Mouse (Mus musculus) MEL (cell line): ENCODE measurements at regions not wholly inside any gene's neighbourhood (a gene's known extent, or its start where the extent isn't known, plus 50 kb on each side); places are given as distances from the start of the nearest gene placed in this dataset.

Experiments used
- CTCF ChIP-seq, 3 experiments: IDR thresholded peaks in 2 of 3; conservative IDR thresholded peaks in 1 of 3; 2 replicates each; pipeline ENCODE4 v1.5.1; 2011 to 2012; ENCODE audit warnings: low read length in 3 of 3, low read depth in 2 of 3, mild to moderate bottlenecking in 2 of 3, improper control_type of control experiment in 1 of 3, inconsistent platforms in 1 of 3, mixed read lengths in 1 of 3, moderate library complexity in 1 of 3; ENCODE audit not compliant: control insufficient read depth in 1 of 3, insufficient read depth in 1 of 3, poor library complexity in 1 of 3, severe bottlenecking in 1 of 3
- EP300 ChIP-seq, 2 experiments: IDR thresholded peaks; 2 replicates each; pipeline ENCODE4 v1.6.1; 2011; ENCODE audit warnings: improper control_type of control experiment in 2 of 2, low read length in 2 of 2, low read depth in 1 of 2, mild to moderate bottlenecking in 1 of 2
- GATA1 ChIP-seq: IDR thresholded peaks from 2 replicates; pipeline ENCODE4 v1.6.1; 2011; ENCODE audit warnings: low read depth, low read length, improper control_type of control experiment
- KAT2A ChIP-seq: conservative IDR thresholded peaks from 2 replicates; pipeline ENCODE4 v1.6.1; 2012; ENCODE audit warnings: low read depth, low read length, improper control_type of control experiment, inconsistent platforms
- MAFK ChIP-seq: IDR thresholded peaks from 2 replicates; pipeline ENCODE4 v1.6.1; 2011; ENCODE audit warnings: low read depth, mild to moderate bottlenecking, low read length, improper control_type of control experiment, borderline replicate concordance
- MAX ChIP-seq: IDR thresholded peaks from 2 replicates; pipeline ENCODE4 v1.6.1; 2011; ENCODE audit warnings: low read length, improper control_type of control experiment
- MEF2A ChIP-seq: IDR thresholded peaks from 2 replicates; pipeline ENCODE4 v1.6.1; 2014; ENCODE audit warnings: low read depth, mild to moderate bottlenecking, inconsistent platforms, low read length, improper control_type of control experiment; ENCODE audit not compliant: poor library complexity, insufficient replicate concordance, severe bottlenecking; ENCODE audit errors: extremely low read depth
- MXI1 ChIP-seq: IDR thresholded peaks from 2 replicates; pipeline ENCODE4 v1.6.1; 2011; ENCODE audit warnings: mild to moderate bottlenecking, low read depth, low read length, improper control_type of control experiment
- POLR2A ChIP-seq, 2 experiments: IDR thresholded peaks; 2 replicates each; pipeline ENCODE4 v1.6.1; 2011 to 2012; ENCODE audit warnings: low read length in 2 of 2, mild to moderate bottlenecking in 2 of 2, control low read depth in 1 of 2, improper control_type of control experiment in 1 of 2, low read depth in 1 of 2, moderate library complexity in 1 of 2; ENCODE audit not compliant: control insufficient read depth in 1 of 2, insufficient read depth in 1 of 2, poor library complexity in 1 of 2
- RAD21 ChIP-seq: IDR thresholded peaks from 2 replicates; pipeline ENCODE4 v1.6.1; 2011; ENCODE audit warnings: mild to moderate bottlenecking, low read depth, low read length, improper control_type of control experiment
- TAL1 ChIP-seq: IDR thresholded peaks from 2 replicates; pipeline ENCODE4 v1.6.1; 2012; ENCODE audit warnings: mild to moderate bottlenecking, inconsistent platforms, low read length, moderate library complexity, mixed read lengths
- USF1 ChIP-seq: IDR thresholded peaks from 2 replicates; pipeline ENCODE4 v1.6.1; 2014; ENCODE audit warnings: low read depth, mild to moderate bottlenecking, inconsistent platforms, low read length, improper control_type of control experiment, moderate library complexity
- ZKSCAN1 ChIP-seq: IDR thresholded peaks from 2 replicates; pipeline ENCODE4 v1.6.1; 2012; ENCODE audit warnings: low read depth, mild to moderate bottlenecking, inconsistent platforms, low read length, improper control_type of control experiment, moderate library complexity
- ZNF384 ChIP-seq: IDR thresholded peaks from 2 replicates; pipeline ENCODE4 v1.6.1; 2012; ENCODE audit warnings: low read depth, mild to moderate bottlenecking, inconsistent platforms, low read length, improper control_type of control experiment

GRCm38 (mm10) chr1:61265706-61266127, 288.0 kb downstream of the Icos start:
- no peak for TF ChIP-seq POLR2A (IDR thresholded peaks at IDR 0.05; ENCODE audit: control insufficient read depth in 1 of 2, insufficient read depth in 1 of 2, low read depth in 1 of 2, low read length in 2 of 2, poor library complexity in 1 of 2)
- TF ChIP-seq GATA1, result no peak
- no peak for TF ChIP-seq KAT2A
- no peak for TF ChIP-seq EP300 (IDR thresholded peaks at IDR 0.05; ENCODE audit: low read depth in 1 of 2, low read length in 2 of 2)
- no peak for TF ChIP-seq MAX
- TF ChIP-seq MAFK, result no peak
- no peak for TF ChIP-seq USF1
- TF ChIP-seq CTCF (IDR thresholded peaks at IDR 0.05 in 2 of 3, conservative IDR thresholded peaks at IDR 0.05 in 1 of 3; ENCODE audit: control insufficient read depth in 1 of 3, insufficient read depth in 1 of 3, low read depth in 2 of 3, low read length in 3 of 3, poor library complexity in 1 of 3, severe bottlenecking in 1 of 3), result no peak
- no peak for TF ChIP-seq MEF2A
- TF ChIP-seq ZNF384, result no peak
- TF ChIP-seq MXI1, result no peak
- no peak for TF ChIP-seq RAD21
- TF ChIP-seq ZKSCAN1, result no peak
- no peak for TF ChIP-seq TAL1
